Mouse (Mus musculus): ENCODE results near the gene Ints11.

Gene Ints11

GRCm38 (mm10) chr4:155848434-155849095, 20.8 kb upstream of the Ints11 start:
- peak; percentile 5 for DNase-seq (ENCODE audit: low spot score)

DNA sequence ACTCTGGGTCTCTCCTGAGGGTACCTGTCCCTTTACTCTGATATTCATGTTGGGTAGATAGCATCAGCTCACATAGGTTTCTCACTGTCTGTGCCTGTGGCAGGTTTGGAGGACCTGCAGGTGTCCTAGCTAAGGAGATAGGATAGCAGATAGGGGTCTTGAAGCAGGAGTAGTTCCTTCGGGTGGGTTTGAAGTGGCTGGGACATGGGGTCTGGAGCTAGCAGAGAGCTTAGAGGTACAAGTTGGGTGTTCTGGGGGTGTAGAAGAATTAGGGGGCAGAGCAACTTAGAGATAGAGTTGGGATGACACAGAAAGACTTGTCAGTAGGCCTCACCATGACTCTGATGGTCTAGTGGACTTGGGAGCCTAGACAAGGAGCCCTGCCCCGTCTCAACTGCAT, 20.0 kb upstream of the Ints11 start:
- no peak for DNase-seq (ENCODE audit: low spot score)

GRCm38 (mm10) chr4:155849792-155850451, 19.4 kb upstream of the Ints11 start:
- no peak for DNase-seq (ENCODE audit: low spot score)

GRCm38 (mm10) chr4:155851368-155851767, 18.0 kb upstream of the Ints11 start:
- DNase-seq (ENCODE audit: low spot score) = no peak

DNA sequence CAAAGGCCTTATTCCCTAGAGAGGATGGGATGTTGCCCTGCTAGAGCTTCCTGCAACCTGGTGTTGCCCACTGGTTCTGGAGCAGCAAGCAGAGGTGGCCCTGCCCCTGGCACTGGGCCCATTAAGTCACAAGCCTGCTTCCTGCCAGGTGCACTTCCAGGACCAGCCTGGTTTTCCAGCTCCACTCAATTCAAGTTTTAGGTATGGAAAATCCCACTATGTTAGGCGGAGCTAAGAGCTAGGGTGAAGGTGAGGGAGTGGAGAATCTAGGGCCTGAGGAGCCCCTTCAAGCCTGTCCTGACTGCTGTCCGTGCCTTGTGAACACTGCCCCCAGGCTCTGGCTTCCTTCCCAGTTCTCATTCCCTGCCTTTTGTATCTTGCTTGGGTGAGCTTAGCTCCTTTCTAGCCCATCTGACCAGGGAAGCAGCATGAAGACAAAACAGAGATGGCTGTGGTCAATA, 17.4 kb upstream of the Ints11 start:
- DNase-seq (ENCODE audit: low spot score) = no peak

- no peak for DNase-seq (ENCODE audit: low spot score)
Measured at GRCm38 (mm10) chr4:155853421-155853820, 15.9 kb upstream of the Ints11 start.

- no peak for DNase-seq (ENCODE audit: low spot score)
Measured at GRCm38 (mm10) chr4:155854991-155855390, 14.4 kb upstream of the Ints11 start.

DNA sequence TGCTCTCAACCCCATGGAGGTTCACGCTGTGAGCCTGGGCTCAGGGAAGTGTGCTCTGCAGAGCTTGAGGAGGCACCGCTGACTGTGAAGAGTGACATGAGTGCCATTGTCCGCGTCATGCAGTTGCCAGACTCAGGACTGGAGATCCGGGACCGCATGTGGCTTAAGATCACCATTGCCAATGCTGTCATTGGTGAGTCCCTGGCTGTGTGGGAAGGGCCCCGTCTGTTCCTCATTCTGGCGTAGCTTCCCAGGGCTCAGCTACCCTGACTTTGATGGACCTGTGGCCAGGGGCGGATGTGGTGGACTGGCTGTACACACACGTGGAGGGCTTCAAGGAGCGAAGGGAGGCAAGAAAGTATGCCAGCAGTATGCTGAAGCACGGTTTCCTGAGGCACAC, 13.3 kb upstream of the Ints11 start:
- DNase-seq (ENCODE audit: low spot score) = no peak

- no peak for DNase-seq (ENCODE audit: low spot score)
Measured at GRCm38 (mm10) chr4:155856881-155857280, 12.5 kb upstream of the Ints11 start.

GRCm38 (mm10) chr4:155859318-155859717, 10.0 kb upstream of the Ints11 start:
- peak; percentile 59 for DNase-seq (ENCODE audit: low spot score)

- DNase-seq (ENCODE audit: low spot score) = no peak
Measured at GRCm38 (mm10) chr4:155861787-155862186, 7.6 kb upstream of the Ints11 start.

- DNase-seq (ENCODE audit: low spot score) = no peak
Measured at GRCm38 (mm10) chr4:155863001-155863400, 6.3 kb upstream of the Ints11 start, which contains the start of gene Tas1r3. Gene Tas1r3, minus strand, starts transcription at chr4:155863362.

- DNase-seq (ENCODE audit: low spot score) = no peak
Measured at GRCm38 (mm10) chr4:155868614-155869298, 590 bp upstream of the Ints11 start.

GRCm38 (mm10) chr4:155871404-155871803, 2.1 kb downstream of the Ints11 start:
- no peak for DNase-seq (ENCODE audit: low spot score)

DNA sequence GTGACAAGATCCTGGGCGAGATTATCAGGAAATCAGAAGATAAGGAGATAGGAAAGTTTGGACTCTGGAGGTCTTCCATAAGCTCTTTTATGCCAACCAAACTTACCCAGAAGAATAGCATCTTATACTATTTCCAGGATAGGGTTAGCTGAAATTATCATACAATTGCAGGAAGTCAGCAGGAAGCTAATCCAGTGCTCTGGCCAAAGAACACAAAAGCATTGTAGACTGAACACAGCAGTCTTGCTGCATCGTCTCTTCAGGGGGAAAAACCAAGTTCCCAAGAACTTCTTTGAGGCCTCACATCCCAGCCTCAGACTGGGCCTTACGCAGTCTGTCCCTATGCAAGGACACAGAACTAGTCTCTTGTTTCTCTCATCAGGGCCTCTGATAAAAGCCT, 14.2 kb downstream of the Ints11 start:
- DNase-seq (ENCODE audit: low spot score) = no peak

DNA sequence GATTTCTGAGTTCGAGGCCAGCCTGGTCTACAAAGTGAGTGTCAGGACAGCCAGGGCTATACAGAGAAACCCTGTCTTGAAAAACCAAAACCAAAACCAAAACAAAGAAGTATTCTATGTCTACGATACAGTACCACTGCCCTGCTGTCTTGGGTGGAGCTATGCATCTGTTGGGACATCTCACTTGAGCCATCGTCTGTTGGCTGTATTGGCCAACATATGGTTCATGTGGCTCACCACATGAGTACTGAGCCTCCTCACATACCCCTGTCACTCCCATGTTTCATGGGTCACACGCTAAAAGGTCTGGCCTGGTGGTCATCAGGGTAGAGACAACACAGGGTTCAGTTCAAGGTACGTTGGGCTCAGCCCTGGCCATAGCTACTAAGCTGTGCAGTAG, 17.0 kb downstream of the Ints11 start:
- DNase-seq (ENCODE audit: low spot score) = no peak

DNA sequence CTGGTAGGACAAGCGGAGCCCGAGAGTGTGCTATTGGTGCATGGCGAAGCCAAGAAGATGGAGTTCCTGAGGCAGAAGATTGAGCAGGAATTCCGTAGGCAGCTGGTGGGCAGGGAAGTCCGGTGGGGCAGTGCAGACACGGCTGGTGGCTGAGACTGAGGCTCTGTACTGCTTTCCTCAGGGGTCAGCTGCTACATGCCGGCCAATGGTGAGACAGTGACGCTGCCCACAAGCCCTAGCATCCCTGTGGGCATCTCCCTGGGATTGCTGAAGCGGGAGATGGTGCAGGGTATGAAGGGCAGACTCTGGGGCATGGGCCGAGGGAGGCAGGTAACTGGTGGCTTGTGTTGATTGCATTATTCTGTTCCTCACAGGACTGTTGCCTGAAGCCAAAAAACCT, 18.3 kb downstream of the Ints11 start:
- no peak for DNase-seq (ENCODE audit: low spot score)

GRCm38 (mm10) chr4:155888181-155888580, 18.8 kb downstream of the Ints11 start:
- no peak for DNase-seq (ENCODE audit: low spot score)

DNA sequence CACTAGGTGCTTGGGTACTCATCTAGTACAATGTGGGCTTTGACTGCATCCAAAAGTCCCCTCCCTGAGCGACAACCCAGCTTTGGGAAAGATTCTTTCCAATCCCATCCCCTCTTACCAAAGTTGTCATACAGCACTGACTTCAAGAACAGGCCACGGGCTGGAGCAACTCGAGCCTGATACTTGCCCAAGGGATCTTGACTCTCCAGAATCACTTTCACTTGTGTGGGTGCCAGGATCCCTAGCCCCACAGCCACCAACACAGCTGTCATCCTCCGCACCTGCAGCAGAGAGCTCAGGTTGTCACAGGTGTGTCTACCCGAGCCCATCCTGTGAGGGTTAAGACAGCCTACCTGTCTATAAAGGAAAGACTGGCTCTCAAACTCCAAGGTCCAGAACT, 20.0 kb downstream of the Ints11 start:
- no peak for DNase-seq (ENCODE audit: low spot score)

GRCm38 (mm10) chr4:155891011-155891471, 21.7 kb downstream of the Ints11 start:
- DNase-seq (ENCODE audit: low spot score) = peak; percentile 10

DNA sequence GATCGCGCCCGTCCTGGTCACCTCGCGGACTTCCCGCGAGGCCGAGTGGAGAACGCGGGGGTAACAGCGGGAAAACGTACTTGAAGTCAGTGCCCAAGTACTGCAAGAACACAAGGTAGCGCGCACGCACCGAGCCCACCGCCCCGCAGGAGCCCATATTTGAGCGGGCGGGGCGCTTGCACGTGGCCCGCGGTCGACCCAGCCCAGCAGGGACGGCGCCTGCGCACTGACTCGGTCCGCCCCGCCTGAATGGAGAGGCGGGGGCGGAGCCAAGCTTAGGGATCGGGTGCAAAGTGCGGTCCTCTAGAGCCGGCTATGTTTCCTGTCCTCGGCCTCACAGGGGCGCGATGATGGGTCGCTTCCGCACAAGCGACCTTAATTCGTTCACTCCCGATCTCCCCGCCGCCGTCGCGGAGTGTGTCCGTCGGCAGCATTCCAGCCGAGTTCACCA, 22.2 kb downstream of the Ints11 start, which contains the start of the genes Pusl1 and Acap3:
Gene Pusl1, minus strand, starts transcription at position 231 of the 451 bp plus-strand sequence.
Gene Acap3, plus strand, starts transcription at position 272 of the 451 bp plus-strand sequence.
- peak; percentile 99 for DNase-seq (ENCODE audit: low spot score)

GRCm38 (mm10) chr4:155892017-155892416, 22.7 kb downstream of the Ints11 start:
- peak; percentile 86 for DNase-seq (ENCODE audit: low spot score)

All from retina, embryonic 14.5 days (tissue).